Comparison of ENCODE assay signal across 11 mouse cellular contexts in the genomic region with DNA sequence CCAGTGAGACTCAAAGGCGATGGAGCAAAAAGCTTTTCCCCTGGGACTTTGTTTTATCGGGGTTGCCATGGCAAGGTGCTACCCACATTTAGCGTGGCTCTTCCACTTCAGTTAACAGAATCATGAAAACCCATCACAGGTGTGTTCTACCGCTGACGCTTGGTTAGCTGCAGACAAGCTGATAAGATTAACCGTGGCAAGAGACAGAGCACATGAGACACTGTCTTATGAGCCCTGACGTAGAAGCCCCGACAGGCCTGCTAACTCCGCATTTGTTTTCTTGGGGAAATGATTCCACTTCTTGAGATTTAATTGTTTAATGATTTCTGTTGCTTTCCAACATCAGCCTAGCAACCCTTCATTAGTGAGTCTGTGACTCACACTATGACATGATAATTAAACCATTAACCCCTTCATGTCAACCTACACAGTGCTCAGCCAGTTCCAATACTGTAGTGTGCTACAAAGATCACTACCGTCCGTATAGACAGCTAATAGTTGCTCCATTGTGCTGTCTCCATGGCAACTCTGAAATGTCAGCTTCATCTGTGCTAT. TPM values are rescaled to one million over a fixed set of nuclear protein-coding genes. Genes with fewer than 3 reads are reported as not detected.
DNase-seq lines count a peak whose midpoint lies in the region; ATAC-seq and TF ChIP-seq lines count a peak whose summit lies in the region.
"Had no signal": no experiment of that assay in that cellular context is flagged by ENCODE, and none has a peak within 500 bp of the region (broad histone marks: within the 10 kb centered on the region; RNA-seq: fewer than 3 reads in every experiment).

No protein-coding gene starts in this region.

- no peaks in the 10 kb centered on the region for H3K4me1 ChIP-seq in lung, embryonic 14.5 days (ENCODE audit: insufficient read depth)
- H3K4me1 ChIP-seq in forebrain, postnatal 0 days (ENCODE audit: insufficient read depth) = peaks cover 6% of the 10 kb centered on the region
- H3K4me1 ChIP-seq in midbrain, postnatal 0 days (ENCODE audit: insufficient read depth, low read length) = no peaks in the 10 kb centered on the region

- no peaks in the 10 kb centered on the region for H3K36me3 ChIP-seq in lung, embryonic 14.5 days (ENCODE audit: insufficient read depth)
- no peaks in the 10 kb centered on the region for H3K36me3 ChIP-seq in forebrain, postnatal 0 days (ENCODE audit: insufficient read depth)
- no peaks in the 10 kb centered on the region for H3K36me3 ChIP-seq in midbrain, postnatal 0 days (ENCODE audit: insufficient read depth, low read length)
- H3K36me3 ChIP-seq: limb, embryonic 10.5 days had no signal

- TF ChIP-seq CTCF in lung, embryonic 14.5 days (IDR thresholded peaks at IDR 0.05; ENCODE audit: low read depth) = no peak
- no peak for TF ChIP-seq CTCF in forebrain, postnatal 0 days (IDR thresholded peaks at IDR 0.05; ENCODE audit: low read depth)
- TF ChIP-seq CTCF in midbrain, postnatal 0 days (IDR thresholded peaks at IDR 0.05) = no peak

- DNase-seq in embryo, embryonic 11 days = peak; percentile 18
- DNase-seq in embryo, embryonic 10.5 days (ENCODE audit: low spot score) = no peak
- DNase-seq in lung, embryonic 14.5 days = peak; percentile 28
- no peak for DNase-seq in lung, postnatal 36 days
- peak; percentile 69 for DNase-seq in forebrain, postnatal 0 days
- DNase-seq in midbrain, postnatal 0 days (ENCODE audit: low spot score) = peak; percentile 59
- no peak for DNase-seq in cerebellum, adult 18-20 months
- no peak for DNase-seq in kidney, adult 18-20 months
- DNase-seq: spleen, adult 18-20 months had no signal

- no peaks in the 10 kb centered on the region for H3K9me3 ChIP-seq in lung, embryonic 14.5 days (ENCODE audit: low read depth, low read length)
- no peaks in the 10 kb centered on the region for H3K9me3 ChIP-seq in forebrain, postnatal 0 days (ENCODE audit: low read length)
- no peaks in the 10 kb centered on the region for H3K9me3 ChIP-seq in midbrain, postnatal 0 days (ENCODE audit: low read length)
- H3K9me3 ChIP-seq: limb, embryonic 10.5 days had no signal

- H3K9ac ChIP-seq in lung, embryonic 14.5 days = no peak overlapping the region
- no peak overlapping the region for H3K9ac ChIP-seq in forebrain, postnatal 0 days
- no peak overlapping the region for H3K9ac ChIP-seq in midbrain, postnatal 0 days (replicated peaks; ENCODE audit: low read length, poor library complexity, severe bottlenecking)

- no peak overlapping the region for H3K4me3 ChIP-seq in lung, embryonic 14.5 days (ENCODE audit: low read depth, low read length)
- no peak overlapping the region for H3K4me3 ChIP-seq in forebrain, postnatal 0 days (ENCODE audit: low read depth, low read length)
- H3K4me3 ChIP-seq in midbrain, postnatal 0 days (ENCODE audit: low read depth, low read length) = peak overlapping the region; percentile 11; the same call in 1 of the 2 replicates
- H3K4me3 ChIP-seq: limb, embryonic 10.5 days had no signal

- 26% methylated on average over 11 of the region's 11 CpGs for WGBS in lung, embryonic 14.5 days
- 8% methylated on average over 11 of the region's 11 CpGs for WGBS in forebrain, postnatal 0 days
- 26% methylated on average over 11 of the region's 11 CpGs for WGBS in midbrain, postnatal 0 days

- ATAC-seq in lung, embryonic 14.5 days (ENCODE audit: insufficient read depth) = no peak
- peak; percentile 87 for ATAC-seq in forebrain, postnatal 0 days
- peak; percentile 75 for ATAC-seq in midbrain, postnatal 0 days (ENCODE audit: low FRiP score)
- ATAC-seq: intestine, postnatal 0 days had no signal

- H3K4me2 ChIP-seq in lung, embryonic 14.5 days = peak overlapping the region; percentile 40
- peak overlapping the region; percentile 41 for H3K4me2 ChIP-seq in forebrain, postnatal 0 days (ENCODE audit: low read depth)
- peak overlapping the region; percentile 30 for H3K4me2 ChIP-seq in midbrain, postnatal 0 days (ENCODE audit: low read depth, low read length, poor library complexity, severe bottlenecking)

- H3K27ac ChIP-seq in lung, embryonic 14.5 days (ENCODE audit: low read depth) = no peak overlapping the region
- H3K27ac ChIP-seq in forebrain, postnatal 0 days (ENCODE audit: low read depth, low read length) = peak overlapping the region; percentile 36; the same call in 1 of the 2 replicates
- H3K27ac ChIP-seq in midbrain, postnatal 0 days (ENCODE audit: low read depth, low read length) = peak overlapping the region; percentile 69
- H3K27ac ChIP-seq: limb, embryonic 10.5 days had no signal

- H3K27me3 ChIP-seq in lung, embryonic 14.5 days (ENCODE audit: insufficient read depth, low read length) = no peaks in the 10 kb centered on the region
- H3K27me3 ChIP-seq in forebrain, postnatal 0 days (ENCODE audit: insufficient read depth, low read length) = no peaks in the 10 kb centered on the region
- no peaks in the 10 kb centered on the region for H3K27me3 ChIP-seq in midbrain, postnatal 0 days (ENCODE audit: insufficient read depth, low read length)

RNA-seq across cellular contexts. Expression of gene Cybrd1, which starts 42.7 kb away (rescaled TPM):
- polyA plus RNA-seq in lung, embryonic 14.5 days (2014; fragmentation: Nextera tagmentation; extraction: Ambion mirVana) = 1.2 and 1.3 TPM in 2 replicates
- total RNA-seq in forebrain, postnatal 0 days (2014; rRNA removed) = 4.1 and 7.0 TPM in 2 replicates
- polyA plus RNA-seq in forebrain, postnatal 0 days (2015; fragmentation: Nextera tagmentation; extraction: Ambion mirVana) = 1.6 and 2.5 TPM in 2 replicates
- 6.3 and 6.9 TPM in 2 replicates for total RNA-seq in midbrain, postnatal 0 days (2014; rRNA removed)
- polyA plus RNA-seq in midbrain, postnatal 0 days (2015; fragmentation: Nextera tagmentation; extraction: Ambion mirVana) = 1.5 and 2.2 TPM in 2 replicates

RNA-seq across cellular contexts. Expression of gene Dync1i2, which starts 51.1 kb away (rescaled TPM):
- polyA plus RNA-seq in lung, embryonic 14.5 days (2014; fragmentation: Nextera tagmentation; extraction: Ambion mirVana) = 110 and 112 TPM in 2 replicates
- 207 and 241 TPM in 2 replicates for total RNA-seq in forebrain, postnatal 0 days (2014; rRNA removed)
- polyA plus RNA-seq in forebrain, postnatal 0 days (2015; fragmentation: Nextera tagmentation; extraction: Ambion mirVana) = 189 and 197 TPM in 2 replicates
- 149 and 195 TPM in 2 replicates for total RNA-seq in midbrain, postnatal 0 days (2014; rRNA removed)
- polyA plus RNA-seq in midbrain, postnatal 0 days (2015; fragmentation: Nextera tagmentation; extraction: Ambion mirVana) = 194 and 205 TPM in 2 replicates

Comparison
In these comparisons a context has a peak if more than half of its experiments do, and no peak if none do; other contexts are left out.
1. DNase-seq: peak in embryo, embryonic 11 days (single experiment), lung, embryonic 14.5 days (single experiment), forebrain, postnatal 0 days (single experiment) and midbrain, postnatal 0 days (single experiment); none in embryo, embryonic 10.5 days (single experiment), lung, postnatal 36 days (single experiment), cerebellum, adult 18-20 months (0 of 2) and kidney, adult 18-20 months (single experiment).
2. Peak in every context shown above with its lines, with median percentiles within 50 percentile points of each other: H3K4me2 ChIP-seq.